Mouse (Mus musculus): ENCODE data around the gene Cdr2l.

Cdr2l gene

GRCm38 (mm10) chr11:115405723-115406122, 24.0 kb downstream of the Cdr2l start:
- in situ Hi-C loops (cut with MboI, MseI): no loop called here

- in situ Hi-C loops (cut with MboI, MseI): no loop called here
These were observed 25.2 kb downstream of the Cdr2l start for GRCm38 (mm10) chr11:115406858-115407401.

GRCm38 (mm10) chr11:115408266-115408920, 26.7 kb downstream of the Cdr2l start:
- in situ Hi-C loops (cut with MboI, MseI): no loop called here

- in situ Hi-C loops (cut with MboI, MseI): no loop called here
These were observed 27.8 kb downstream of the Cdr2l start for GRCm38 (mm10) chr11:115409556-115409955.

GRCm38 (mm10) chr11:115419531-115420237, 38.0 kb downstream of the Cdr2l start, which contains the start of the genes Atp5h and Kctd2:
Gene Atp5h, minus strand, starts transcription at chr11:115419962.
Gene Kctd2, plus strand, starts transcription at chr11:115420128.
- in situ Hi-C loops (cut with MboI, MseI): no loop called here

- in situ Hi-C loops (cut with MboI, MseI): no loop called here
These were observed 38.8 kb downstream of the Cdr2l start for GRCm38 (mm10) chr11:115420336-115421190.

- in situ Hi-C loops (cut with MboI, MseI): no loop called here
These were observed 39.6 kb downstream of the Cdr2l start for GRCm38 (mm10) chr11:115421328-115421727.

- in situ Hi-C loops (cut with MboI, MseI): no loop called here
These were observed 40.3 kb downstream of the Cdr2l start for GRCm38 (mm10) chr11:115421972-115422371.

- in situ Hi-C loops (cut with MboI, MseI): no loop called here
These were observed 41.4 kb downstream of the Cdr2l start for GRCm38 (mm10) chr11:115423091-115423490.

- in situ Hi-C loops (cut with MboI, MseI): no loop called here
These were observed 43.0 kb downstream of the Cdr2l start for GRCm38 (mm10) chr11:115424666-115425065.

GRCm38 (mm10) chr11:115425671-115426070, 44.0 kb downstream of the Cdr2l start:
- in situ Hi-C loops (cut with MboI, MseI): no loop called here

GRCm38 (mm10) chr11:115427482-115428331, 46.0 kb downstream of the Cdr2l start:
- in situ Hi-C loops (cut with MboI, MseI): no loop called here

- in situ Hi-C loops (cut with MboI, MseI): no loop called here
These were observed 47.6 kb downstream of the Cdr2l start for GRCm38 (mm10) chr11:115429307-115429706.

GRCm38 (mm10) chr11:115430561-115430960, 48.8 kb downstream of the Cdr2l start:
- in situ Hi-C loops (cut with MboI, MseI): loop anchor here (5.0 kb wide), 1 partner anchor 42 kb away; no protein-coding TSS in a partner anchor

GRCm38 (mm10) chr11:115432814-115433213, 51.1 kb downstream of the Cdr2l start:
- in situ Hi-C loops (cut with MboI, MseI): loop anchor here (5.0 kb wide), 1 partner anchor 39 kb away; no protein-coding TSS in a partner anchor

GRCm38 (mm10) chr11:115433342-115433741, 51.6 kb downstream of the Cdr2l start:
- in situ Hi-C loops (cut with MboI, MseI): loop anchor here (5.0 kb wide), 1 partner anchor 39 kb away; no protein-coding TSS in a partner anchor

GRCm38 (mm10) chr11:115435596-115436337, 54.1 kb downstream of the Cdr2l start:
- in situ Hi-C loops (cut with MboI, MseI): no loop called here

- in situ Hi-C loops (cut with MboI, MseI): no loop called here
These were observed 55.9 kb downstream of the Cdr2l start for GRCm38 (mm10) chr11:115437571-115438122.

GRCm38 (mm10) chr11:115439326-115439725, 57.6 kb downstream of the Cdr2l start:
- in situ Hi-C loops (cut with MboI, MseI): no loop called here

Data from regulatory T cell (primary cell).